Mouse (Mus musculus) left cerebral cortex, postnatal 25 days (tissue): ENCODE data around the gene Nrxn3. TPM values are rescaled to one million over a fixed set of nuclear protein-coding genes. Genes with fewer than 3 reads are reported as not detected.
A peak's percentile ranks its signal among the peaks of the same experiment; 100 is the strongest.

ENCODE experiments used
- DNase-seq, 2 experiments: peaks; one replicate each; pipeline ENCODE4 v3.0.0; 2022; ENCODE audit warnings: low spot score in 2 of 2, mixed read lengths in 1 of 2
- intact Hi-C: fragments of 180-260 bp; cut with DNase I; formaldehyde crosslinking; loops from one replicate; pipeline ENCODE4 v1.15.1; 2025
- total RNA-seq, 2 experiments: library from RNA; stranded (reverse); gene quantifications; 2 replicates each; pipeline ENCODE4 v1.2.3; 2021

Gene Nrxn3
- total RNA-seq, 2 experiments from 2014 or later: 209 to 271 TPM

DNA sequence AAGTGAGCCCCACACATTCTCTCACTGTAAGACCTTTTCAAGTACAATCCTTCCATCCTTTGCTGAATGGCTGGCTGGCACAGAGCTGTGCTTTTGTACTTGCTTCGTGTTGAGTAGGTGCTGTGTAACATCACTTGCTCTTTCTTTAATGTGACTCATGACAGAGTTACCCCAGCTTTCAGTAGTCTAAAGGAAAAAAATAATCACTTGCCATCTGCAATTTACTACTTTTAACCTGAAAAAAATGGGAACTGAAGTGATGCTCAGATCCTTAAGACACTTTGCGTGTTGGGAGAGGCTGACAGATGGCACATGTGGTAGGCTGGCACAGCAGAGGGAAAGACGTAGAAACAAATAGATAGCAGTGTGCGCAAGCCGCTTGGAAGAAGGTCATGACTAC is 987.8 kb downstream of the Nrxn3 start:
- DNase-seq: peak; percentile 56 to 91
- intact Hi-C loops: loop anchor here (1.0 to 2.0 kb wide), 4 partner anchors 14 to 432 kb away; no protein-coding TSS in a partner anchor

DNA sequence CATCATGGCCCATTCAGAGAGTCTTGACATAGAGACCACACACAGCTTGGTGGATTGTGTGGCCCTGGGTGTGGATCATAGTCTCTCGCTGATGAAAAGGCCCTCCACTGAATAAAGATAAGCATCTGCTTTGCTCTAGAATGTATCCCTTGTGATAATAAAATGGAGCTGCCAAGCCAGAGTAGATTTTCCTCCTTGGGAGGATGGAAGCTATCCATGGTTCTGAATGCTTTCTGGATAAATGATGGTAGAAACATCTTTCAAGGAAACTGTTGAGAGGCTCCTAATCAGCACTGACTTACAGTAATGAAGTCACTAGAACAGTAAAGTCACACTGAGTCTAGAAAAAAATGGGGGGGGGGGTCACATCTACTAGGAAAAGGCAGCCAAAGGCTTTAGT is 989.1 kb downstream of the Nrxn3 start:
- intact Hi-C loops: loop anchor here (2.0 kb wide), 1 partner anchor 431 kb away; no protein-coding TSS in a partner anchor
- no peak for DNase-seq

DNA sequence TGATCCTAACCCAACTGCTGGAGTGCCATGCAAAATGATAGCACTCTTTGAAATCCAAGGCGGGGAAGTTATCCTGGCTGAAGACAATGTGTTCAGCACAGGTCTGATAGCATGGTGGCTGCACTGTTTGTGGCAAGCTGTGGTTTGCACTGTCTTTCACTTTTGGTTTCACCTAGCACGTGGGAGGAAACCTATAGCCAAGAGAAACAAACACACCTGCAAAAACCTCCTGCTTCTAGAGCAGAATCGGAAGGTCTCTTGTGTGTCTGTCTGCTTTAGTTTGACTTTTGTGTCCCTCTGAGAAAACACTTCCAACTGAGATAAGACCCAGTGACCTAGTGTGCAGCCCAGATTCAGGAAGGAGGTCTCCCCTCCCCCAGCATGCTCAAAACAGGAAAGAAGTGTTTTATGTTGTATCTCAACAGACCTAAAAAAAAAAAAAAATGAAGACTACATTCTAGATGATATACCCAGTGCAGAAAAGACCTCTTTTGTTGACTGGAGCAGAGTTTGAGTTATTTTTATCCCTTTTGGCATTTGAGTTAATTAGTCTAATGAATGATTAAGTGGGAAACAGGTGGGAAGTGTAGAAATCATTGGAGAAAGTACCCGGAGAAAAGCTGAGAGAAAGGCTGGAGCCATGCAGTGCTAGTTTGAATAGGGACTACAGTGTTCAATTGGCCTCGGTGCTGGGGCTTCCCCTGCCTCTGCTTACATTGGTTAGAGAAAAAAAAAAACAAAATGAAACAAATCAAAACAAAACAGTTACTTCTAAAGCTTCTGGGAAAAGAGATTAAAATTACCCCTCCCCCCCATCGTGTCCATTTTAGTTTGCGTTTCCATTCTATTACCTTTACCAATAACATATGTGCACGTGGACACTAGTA is 996.8 kb downstream of the Nrxn3 start:
- intact Hi-C loops: loop anchor here (10.0 kb wide), 1 partner anchor 165 kb away; no protein-coding TSS in a partner anchor
- DNase-seq: no peak

DNA sequence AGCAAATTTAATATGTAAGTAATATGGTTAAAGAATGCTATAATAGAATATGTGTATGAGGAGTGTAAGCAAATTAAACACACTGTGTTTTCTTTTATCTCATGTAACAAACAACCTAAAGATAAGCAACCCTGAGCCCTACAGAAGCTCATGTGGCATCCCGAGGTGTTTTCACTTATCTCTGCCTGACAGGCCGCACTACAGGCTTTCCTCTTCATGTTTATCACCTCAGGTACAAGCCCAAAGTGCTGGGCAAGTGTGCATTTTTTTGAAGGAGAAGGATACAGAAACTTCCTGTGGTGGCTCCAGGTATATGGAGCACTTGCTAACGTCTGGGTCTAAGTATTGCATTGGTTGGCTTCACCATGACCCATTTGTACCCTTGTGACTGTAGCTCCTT is 998.3 kb downstream of the Nrxn3 start:
- no peak for DNase-seq
- intact Hi-C loops: loop anchor here (10.0 kb wide), 1 partner anchor 166 kb away; no protein-coding TSS in a partner anchor

DNA sequence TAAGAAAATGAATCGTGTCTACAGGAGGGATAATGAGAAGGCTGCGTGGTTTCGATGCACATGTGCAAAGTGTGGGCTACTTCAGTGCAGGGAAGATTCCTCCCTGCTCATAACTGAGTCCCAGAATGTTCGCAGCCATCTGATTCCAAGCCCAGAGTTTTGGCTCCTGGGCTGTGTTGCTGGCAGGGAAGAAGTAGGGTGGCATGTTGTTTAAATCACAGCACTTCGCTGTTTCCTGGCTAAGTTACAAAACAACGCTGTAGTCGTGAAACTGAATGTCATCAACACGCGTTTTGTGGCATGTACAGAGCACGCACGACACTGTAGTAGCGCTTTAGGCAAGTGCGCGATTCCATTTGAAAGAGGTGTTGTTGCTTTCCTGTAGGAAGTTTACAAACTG is 999.8 kb downstream of the Nrxn3 start:
- intact Hi-C loops: loop anchor here (10.0 kb wide), 1 partner anchor 168 kb away; no protein-coding TSS in a partner anchor
- DNase-seq: peak; percentile 32 to 86

DNA sequence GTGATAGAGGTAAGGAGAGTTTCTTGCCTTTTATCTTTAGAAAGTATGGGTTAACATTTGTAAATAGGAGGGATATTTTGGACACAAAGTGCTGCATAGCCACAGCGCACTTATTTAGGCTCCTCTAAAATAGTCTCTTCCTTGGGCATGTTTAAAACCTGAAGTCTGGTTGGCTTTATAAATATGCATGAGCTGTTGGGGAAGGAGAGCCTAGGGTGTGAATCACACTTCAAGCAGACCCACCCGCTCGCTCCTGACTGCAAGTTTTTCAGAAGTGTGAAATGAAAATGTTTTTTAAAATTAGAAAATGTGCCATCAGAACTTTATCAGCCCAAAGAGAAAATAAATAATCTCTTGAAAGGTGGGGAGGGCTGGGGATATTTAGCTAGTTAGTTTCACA is 1001.4 kb downstream of the Nrxn3 start:
- intact Hi-C loops: loop anchor here (1.0 to 10.0 kb wide), 4 partner anchors 14 to 169 kb away; no protein-coding TSS in a partner anchor
- DNase-seq: peak; percentile 45 to 91

DNA sequence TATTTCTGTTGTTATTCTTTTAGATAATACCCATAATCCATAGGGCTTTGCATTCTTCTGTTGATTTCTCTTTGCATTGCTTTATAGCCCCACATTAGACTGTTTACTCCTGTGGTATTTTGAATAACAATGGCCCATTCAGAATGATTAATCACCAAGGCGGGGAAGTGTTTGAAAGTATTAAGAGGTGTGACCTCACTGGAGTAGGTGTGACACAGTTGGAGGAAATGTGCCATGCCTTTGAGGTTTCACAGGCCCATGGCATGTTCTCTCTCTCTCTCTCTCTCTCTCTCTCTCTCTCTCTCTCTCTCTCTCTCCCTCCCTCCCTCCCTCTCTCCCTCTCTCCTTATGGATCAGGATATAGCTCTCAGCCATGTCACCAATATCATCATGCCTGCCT is 1019.6 kb downstream of the Nrxn3 start:
- intact Hi-C loops: no loop called here
- DNase-seq: no peak

DNA sequence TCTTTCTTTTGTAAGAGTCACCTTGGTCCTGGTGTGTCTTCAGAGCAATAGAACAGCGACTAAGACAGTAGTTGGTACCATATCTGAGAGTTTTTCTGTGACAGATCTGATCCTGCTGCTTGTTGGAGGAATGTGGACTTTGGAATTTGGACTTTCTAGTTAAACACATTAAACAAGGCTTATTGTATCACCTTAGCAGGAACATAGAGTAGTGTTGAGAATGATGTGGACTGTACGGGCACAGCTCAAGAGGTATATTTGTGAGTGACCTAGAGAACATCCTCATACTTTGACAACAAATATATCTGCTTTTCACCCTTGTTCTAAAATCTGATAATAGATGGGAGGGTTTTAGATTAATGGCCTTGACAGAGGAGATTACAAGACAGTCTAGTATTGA is 1020.1 kb downstream of the Nrxn3 start:
- DNase-seq: no peak
- intact Hi-C loops: no loop called here

DNA sequence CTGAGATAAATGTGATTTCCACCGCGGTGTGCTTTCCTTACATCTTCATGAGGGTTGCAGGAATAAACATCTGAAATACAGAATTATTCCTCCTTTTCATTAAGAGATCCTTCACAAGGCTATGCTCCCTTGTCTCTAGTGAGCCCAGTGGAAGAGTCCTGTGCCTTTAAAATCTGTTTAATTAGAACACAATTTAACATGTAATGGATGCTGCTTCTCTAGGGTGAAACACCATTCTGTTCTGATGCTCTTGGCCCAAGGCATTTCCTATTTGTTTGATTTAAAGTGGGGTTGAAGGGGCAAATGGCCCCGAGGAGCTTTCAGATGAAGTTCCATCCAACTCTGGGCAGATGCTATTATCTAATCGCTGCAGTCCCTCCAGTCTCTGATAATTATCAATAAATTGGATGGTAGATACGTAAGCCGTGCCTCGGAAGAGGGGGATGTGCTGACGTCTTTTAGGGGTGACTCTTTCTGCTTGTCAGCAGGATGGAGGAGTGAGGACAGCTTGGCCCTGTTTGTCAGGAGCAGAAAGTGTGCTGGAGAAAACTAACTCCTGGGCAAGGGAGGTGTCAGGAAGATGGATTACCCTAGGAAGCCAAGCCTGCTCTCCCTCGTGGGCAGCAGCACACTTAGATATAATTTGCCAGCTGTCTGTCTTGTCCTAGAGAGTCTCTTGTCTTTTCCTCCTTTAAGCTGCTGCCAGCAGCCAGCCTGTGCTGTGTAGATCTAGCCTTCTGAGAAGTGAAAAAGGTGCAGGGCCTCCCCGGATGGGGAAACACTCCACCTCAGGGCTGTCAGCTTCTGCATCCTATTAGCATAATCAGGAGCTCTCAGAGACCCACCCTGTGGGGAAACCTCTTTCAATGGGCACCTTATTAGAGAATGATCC is 1041.8 kb downstream of the Nrxn3 start:
- intact Hi-C loops: no loop called here
- peak in 1 of 2 experiments; percentile 18 for DNase-seq

DNA sequence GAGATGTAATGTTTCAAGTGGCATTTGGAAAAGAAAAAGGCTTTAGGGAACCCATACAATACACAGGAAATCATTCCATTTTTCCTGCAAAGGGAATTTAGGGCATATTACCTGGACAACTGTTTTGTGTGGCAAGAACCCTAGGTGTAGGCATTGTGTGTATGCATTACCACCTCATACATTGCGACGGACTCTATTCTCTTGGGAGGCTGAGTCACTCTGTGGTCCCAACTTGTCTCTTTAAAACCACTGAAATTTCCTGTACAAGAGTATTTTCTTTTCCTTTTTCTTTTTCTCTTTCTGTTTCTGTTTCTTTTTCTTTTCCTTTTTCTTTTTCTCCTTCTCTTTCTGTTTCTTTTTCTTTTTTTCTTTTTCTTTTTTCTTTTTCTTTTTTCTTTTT is 1042.5 kb downstream of the Nrxn3 start:
- no peak for DNase-seq
- intact Hi-C loops: no loop called here

DNA sequence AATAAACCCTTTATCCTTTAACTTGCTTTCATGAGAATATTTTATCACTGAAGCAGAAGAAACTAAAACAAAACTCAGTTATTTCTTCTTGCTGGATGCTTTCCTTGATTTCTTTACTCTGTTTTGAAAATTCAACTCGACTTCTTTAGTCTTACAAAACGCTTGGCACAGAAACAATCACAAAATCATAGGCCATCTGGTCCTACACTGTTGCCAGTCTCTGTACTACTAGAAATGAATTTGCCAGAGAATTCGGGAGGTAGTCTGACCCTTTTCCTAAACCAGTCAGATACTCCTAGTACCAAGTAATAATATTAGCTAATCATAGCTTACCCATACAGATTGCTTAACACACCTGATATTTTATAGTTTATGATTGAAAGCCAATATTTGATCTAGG is 1066.1 kb downstream of the Nrxn3 start:
- intact Hi-C loops: loop anchor here (1.0 kb wide), 1 partner anchor 63 kb away; no protein-coding TSS in a partner anchor
- DNase-seq: peak; percentile 19 to 78

DNA sequence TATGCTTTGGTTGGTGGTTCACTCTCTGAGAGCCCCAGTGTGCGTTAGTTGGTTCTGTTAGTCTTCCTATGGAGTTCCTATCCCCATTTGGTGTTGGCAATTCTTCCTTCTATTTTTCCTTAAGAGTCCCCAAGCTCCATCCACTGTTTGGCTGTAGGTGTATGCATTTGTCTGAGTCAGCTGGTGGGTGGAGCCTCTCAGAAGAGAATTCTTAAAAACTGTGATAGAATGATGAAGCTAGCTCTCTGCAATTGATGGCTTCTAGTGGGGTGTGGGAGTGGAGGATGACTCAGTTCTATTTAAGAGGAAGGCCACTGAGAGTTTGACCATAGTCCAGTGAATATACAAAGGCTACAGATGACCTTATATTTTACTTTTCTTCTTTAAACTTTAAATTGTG is 1067.3 kb downstream of the Nrxn3 start:
- intact Hi-C loops: loop anchor here (1.0 to 5.0 kb wide), 2 partner anchors 65 to 138 kb away; no protein-coding TSS in a partner anchor
- DNase-seq: peak in 1 of 2 experiments; percentile 84

DNA sequence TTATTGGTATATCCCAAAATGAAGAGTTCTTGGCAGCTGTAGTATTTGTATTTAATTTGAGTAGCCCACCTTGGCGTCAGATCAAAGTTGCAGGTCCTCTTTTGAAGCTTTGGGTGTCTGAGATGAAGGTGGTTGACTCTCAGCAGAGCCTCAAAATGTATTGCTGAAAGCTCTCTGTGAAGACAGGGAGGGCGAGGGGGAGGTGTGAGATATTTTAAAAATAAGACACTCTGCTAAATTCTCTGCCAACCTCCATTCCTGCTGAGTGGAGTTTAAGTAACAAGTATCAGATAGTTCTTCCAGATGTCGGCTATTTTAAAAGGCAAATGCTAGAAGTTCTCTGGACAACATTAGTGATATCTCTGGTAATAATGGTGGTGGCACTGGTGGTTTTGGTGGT is 1069.2 kb downstream of the Nrxn3 start:
- DNase-seq: peak; percentile 23 to 83
- intact Hi-C loops: loop anchor here (5.0 kb wide), 1 partner anchor 140 kb away; no protein-coding TSS in a partner anchor

DNA sequence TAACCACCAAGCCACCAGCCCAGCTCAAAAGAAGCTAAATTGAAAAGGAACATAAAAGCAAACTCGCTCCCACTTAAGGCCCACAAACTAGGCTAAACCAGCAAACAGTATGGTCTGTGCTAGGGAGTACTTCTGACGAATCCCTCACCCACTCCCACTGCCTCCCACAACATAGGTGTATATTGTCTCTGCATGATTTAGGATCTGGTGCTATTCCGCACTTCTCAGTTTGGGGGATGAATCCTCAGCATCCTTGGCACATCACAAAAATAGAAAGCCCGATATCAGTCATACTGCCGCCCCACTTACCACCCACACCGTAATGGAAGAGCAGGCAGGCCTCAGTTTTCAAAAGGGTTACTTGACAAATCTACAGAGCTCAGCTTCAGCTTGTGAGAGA is 1072.1 kb downstream of the Nrxn3 start:
- peak; percentile 16 to 74 for DNase-seq
- intact Hi-C loops: loop anchor here (5.0 kb wide), 1 partner anchor 142 kb away; no protein-coding TSS in a partner anchor

DNA sequence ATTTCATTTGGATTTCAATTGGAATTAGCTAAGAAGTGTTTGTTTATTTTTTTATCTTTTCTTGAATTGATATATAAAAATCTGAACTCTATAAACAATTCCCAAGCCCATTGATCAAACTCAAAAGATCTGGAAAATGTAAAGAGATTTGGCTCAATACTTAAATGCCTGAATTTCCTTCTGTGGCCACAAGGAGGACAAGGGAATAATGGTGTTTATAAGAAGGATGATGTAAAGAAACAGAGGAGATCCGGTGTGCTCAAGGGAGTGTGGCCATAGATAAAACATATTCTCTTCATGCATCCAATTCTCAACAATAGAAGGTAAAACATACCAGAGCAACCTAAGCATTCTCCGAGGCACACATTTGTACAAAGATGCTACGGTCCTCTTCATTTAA is 1085.5 kb downstream of the Nrxn3 start:
- no peak for DNase-seq
- intact Hi-C loops: no loop called here

DNA sequence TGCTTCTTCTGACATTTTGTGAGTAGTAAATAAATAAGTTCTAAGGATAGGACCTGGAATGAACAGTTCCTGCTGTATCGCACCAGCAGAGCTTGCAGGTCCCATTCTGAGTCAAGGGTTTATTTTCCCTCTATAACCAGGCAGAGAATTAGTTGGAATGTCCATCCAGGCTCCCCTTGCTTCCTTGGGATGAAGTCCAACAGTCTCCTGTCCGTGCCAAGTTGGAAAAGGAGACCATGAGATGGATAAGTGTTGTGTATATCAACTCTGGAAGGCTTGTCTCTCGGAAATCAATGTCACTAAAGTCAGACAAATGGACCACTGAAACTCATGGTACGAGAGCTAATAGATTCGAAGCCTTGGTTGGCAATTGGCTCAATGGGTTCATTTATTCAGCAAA is 1087.5 kb downstream of the Nrxn3 start:
- DNase-seq: no peak

DNA sequence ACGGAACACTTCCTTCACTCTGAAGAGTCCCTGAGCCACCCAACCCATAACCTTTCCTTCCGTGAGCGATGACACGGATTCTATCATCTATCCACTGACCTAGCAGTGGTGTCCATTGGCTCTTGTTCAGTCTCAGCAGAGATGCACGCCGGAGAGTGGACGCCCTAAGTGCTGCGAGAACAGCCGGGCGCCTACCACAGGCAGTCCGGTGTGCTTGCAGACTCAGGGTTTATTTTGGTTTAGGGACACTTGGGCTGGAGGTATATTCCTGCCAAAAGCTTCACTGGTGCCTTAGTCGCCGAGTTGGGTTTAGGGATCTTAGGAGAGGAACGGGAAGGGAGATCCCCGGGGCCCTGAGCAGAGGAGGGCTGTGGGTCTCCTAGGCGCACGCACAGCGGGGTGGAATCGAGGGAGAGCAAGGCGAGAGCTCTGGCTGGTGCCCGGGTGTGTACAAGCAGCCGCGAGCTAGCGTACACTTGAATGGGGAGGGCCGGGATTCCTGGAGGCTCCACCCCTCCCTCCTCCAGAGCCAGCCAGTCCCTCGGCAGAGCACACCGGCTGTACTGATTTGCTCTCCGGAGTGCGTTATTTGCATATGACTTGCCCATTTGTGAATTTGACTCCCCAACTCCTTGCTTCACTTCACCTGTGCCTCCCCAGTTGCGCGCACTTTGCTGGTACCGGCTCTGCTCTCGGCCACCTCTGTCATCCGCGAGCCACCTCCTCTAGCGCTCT is 1089.3 kb downstream of the Nrxn3 start:
- DNase-seq: peak; percentile 81 to 89
- intact Hi-C loops: loop anchor here (10.0 kb wide), 1 partner anchor 323 kb away; no protein-coding TSS in a partner anchor

More for the DNA sequence above, 1087.5 kb downstream of the Nrxn3 start:
- intact Hi-C loops: loop anchor here (10.0 kb wide), 1 partner anchor 325 kb away; no protein-coding TSS in a partner anchor

DNA sequence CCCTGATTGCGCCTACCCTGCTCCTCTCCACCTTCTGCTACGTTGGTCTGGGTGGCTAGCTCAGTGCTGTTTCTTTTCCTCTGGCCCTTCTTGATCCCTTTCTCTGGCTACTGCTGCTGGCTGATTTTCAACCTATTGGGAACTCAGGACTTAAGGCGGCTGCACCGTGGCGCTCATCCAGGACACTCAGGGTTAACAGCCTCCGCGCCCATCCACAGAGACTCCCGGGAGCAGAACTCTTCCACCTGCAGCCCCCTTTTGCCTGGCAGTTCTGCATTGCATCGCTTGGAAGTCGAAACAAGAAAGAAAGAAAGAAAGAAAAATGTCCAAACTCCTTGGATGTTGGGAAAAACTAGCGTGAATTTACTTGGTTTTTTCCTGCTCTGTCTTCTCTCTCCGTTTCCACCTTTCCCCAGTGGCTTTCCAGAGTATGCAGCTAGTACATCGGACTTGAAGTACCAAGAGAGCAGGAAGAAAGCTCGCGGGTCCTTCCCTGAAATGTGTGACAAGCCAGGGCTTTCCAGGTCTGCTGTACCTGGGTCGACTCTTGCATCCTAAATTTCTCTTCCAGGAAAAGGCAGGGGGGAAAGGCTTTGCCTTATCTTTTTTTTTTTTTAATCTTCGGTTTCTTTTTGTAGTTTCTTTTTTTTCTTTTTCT is 1090.0 kb downstream of the Nrxn3 start:
- DNase-seq: no peak
- intact Hi-C loops: loop anchor here (10.0 kb wide), 1 partner anchor 322 kb away; no protein-coding TSS in a partner anchor
